Mouse (Mus musculus): ENCODE data around the gene Prss54.

DNA sequence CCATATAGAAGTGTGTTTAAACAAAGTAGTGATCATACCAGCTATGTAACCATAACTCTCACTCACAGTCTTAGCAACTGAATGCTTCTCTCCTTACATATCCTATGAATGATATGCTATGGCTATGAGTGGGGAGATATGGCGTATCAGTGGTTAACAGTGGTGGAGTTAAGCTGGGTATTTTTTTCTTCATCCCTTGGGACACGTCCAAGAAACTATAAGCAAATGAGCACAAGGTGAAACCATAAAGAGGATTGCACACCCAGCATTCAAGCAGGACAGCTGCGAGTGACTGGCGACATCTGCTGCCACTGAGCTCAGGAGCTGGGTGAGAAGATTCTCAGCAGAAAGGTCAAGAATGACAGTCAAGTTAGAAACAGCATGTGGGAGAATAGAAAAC is 9.9 kb downstream of the Prss54 start:
- TF ChIP-seq ZC3H11A (IDR thresholded peaks at IDR 0.05; ENCODE audit: borderline replicate concordance, low read depth, low read length) (no peak), CHD2 (IDR thresholded peaks at IDR 0.05; ENCODE audit: low read depth, low read length) (no peak), MAFK (IDR thresholded peaks at IDR 0.05; ENCODE audit: insufficient read depth, low read depth, low read length) (no peak), HCFC1 (IDR thresholded peaks at IDR 0.05; ENCODE audit: borderline replicate concordance, insufficient read depth, low read length) (no peak), ZNF384 (IDR thresholded peaks at IDR 0.05; ENCODE audit: low read depth, low read length) (no peak)
